Mouse (Mus musculus) naive thymus-derived CD4-positive, alpha-beta T cell, adult 2 months (primary cell): ENCODE results near the gene Scarb1.

ENCODE experiments used
- DNase-seq: peaks from one replicate; pipeline ENCODE4 v3.0.0-alpha.2; 2011; ENCODE audit warnings: low read depth

Scarb1 gene

DNA sequence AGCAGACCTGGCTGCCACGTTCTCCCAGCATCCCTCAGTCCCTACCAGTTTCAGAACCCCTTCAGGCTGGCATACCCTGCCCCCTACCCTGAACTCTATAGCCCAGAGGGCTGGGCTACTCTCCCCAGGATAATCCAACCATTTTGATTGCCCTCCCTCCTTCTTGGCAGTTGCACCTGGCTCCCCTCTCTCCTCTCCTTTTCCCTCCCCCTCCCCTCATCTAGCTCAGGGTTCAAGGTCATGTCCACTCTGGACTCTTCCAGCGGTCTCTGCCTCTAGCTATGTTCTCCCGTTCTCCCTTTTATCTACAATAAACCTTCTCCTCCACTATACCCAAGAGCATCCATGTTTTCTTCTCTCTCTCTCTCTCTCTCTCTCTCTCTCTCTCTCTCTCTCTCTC, 9.1 kb downstream of the Scarb1 start:
- DNase-seq, result no peak

DNA sequence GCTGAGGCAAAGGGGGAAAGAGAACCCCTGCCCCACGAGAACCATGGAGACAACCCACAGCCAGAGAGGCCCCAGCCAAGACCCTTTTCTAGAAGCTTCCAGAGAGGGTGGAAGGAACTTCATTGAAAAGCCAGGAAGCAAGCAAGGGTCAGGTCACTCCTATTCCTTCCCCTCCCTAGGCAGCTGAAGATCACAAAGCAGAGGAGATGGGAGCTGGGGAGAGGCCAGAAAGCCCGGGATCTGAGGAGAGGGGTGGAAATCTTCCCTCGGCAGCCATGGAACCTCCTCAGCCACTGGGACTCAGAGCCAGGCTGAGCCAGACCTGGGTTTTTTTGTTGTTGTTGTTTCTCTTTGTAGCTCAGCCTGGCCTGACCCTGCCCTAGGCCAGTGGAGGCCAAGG, 9.8 kb downstream of the Scarb1 start:
- no peak for DNase-seq

- no peak for DNase-seq
Observed at GRCm38 (mm10) chr5:125330656-125331055, 10.2 kb downstream of the Scarb1 start.

DNA sequence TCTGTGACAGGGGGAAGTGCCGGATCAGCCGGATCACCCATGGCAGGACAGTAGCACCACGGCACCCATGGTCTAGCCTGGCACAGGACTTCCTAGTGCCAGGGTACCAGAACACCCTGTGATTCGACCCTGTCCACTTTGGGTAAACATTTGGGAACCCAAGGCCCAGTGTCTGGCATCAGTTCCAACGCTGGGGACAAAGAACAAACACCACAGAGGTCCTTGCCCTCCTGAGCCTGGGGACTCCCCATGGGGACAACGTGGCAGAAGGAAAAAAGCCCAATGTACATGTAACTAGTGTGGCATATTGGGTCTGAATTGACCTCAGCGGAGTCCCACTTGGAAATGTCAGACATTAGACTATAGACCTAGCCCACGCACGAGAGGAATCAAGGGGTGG, 10.7 kb downstream of the Scarb1 start:
- DNase-seq, result no peak

DNA sequence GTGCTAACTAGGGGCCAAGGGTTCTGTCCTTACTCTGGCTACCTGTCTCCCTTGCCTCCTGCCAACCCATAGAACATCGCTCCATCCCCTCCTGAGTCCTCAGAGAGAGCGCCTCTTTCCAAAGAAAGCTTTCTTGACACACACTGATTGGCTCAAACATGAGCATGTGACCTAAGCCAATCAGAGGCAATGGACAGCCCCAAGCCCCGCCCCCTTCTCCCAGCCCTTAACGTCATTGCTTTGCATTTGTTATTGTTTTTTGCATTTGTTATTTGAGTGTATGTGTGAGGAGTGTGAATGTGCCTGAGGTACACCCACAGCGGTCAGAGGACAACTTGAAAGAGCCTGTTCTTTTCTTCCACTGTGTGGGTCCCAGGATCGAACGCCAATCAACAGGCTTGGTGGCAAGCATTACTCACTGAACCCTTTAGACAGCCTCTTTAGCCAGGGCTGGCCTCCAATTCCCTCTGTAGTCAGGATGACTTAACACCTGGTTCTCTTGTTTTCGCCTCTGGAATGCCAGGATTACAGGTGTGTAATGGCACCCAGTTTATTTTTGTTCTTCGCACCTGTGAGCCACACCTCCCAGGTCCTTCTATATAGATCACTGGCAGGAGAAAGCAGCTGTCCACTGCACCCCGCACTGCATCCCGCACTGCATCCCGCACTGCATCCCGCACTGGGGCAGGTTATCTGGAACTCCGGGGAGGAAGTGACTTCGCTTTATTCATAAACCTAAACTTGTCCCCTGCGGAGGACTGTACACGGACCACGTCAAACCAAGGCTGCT, 13.1 kb downstream of the Scarb1 start:
- DNase-seq, result no peak

DNA sequence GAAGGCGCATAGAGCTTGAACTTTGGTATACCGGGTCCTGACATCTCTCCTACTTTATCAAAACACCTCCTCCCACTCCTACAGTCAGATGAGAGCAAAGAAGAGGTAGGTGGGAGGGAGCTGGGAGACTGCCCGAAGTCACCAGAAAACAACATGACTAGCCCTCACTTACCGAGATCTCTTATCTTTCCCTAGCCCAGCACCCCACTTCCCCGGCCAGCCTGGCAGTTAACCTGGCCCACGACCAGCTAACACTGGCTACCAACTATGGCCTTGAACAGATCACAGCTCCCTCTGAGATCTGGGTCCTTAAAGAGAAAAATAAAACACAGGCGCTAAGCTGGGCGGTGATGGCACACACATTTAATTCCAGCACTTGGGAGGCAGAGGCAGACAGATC, 14.5 kb downstream of the Scarb1 start:
- DNase-seq, result no peak

GRCm38 (mm10) chr5:125325931-125326330, 15.0 kb downstream of the Scarb1 start:
- no peak for DNase-seq

GRCm38 (mm10) chr5:125325285-125325684, 15.6 kb downstream of the Scarb1 start:
- DNase-seq, result no peak

- DNase-seq, result no peak
Observed at GRCm38 (mm10) chr5:125323939-125324480, 16.9 kb downstream of the Scarb1 start.

GRCm38 (mm10) chr5:125323128-125323527, 17.8 kb downstream of the Scarb1 start:
- no peak for DNase-seq

DNA sequence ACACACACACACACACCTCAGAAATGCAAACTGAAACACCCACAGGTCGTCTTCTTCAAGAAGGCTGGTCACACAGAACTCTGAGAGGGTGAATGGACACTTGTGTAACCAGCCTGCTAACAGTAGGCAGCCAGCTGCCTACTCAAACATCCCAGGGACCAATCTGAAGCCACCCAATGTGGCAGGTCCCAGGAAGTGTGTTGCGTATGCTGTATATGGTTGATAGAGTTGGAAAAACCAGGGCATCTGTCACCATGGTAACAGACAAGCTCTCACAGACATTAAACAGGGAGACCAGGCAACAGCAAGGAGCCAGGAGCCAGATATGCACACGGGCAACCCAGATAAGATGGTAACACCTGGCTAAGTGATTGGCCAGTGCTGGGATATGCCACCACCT, 19.1 kb downstream of the Scarb1 start:
- DNase-seq, result no peak

- DNase-seq, result no peak
Observed at GRCm38 (mm10) chr5:125319057-125319800, 21.7 kb downstream of the Scarb1 start.

- DNase-seq, result no peak
Observed at GRCm38 (mm10) chr5:125317953-125318352, 22.9 kb downstream of the Scarb1 start.

- DNase-seq, result no peak
Observed at GRCm38 (mm10) chr5:125317296-125317695, 23.6 kb downstream of the Scarb1 start.

- DNase-seq, result no peak
Observed at GRCm38 (mm10) chr5:125316771-125317170, 24.1 kb downstream of the Scarb1 start.

DNA sequence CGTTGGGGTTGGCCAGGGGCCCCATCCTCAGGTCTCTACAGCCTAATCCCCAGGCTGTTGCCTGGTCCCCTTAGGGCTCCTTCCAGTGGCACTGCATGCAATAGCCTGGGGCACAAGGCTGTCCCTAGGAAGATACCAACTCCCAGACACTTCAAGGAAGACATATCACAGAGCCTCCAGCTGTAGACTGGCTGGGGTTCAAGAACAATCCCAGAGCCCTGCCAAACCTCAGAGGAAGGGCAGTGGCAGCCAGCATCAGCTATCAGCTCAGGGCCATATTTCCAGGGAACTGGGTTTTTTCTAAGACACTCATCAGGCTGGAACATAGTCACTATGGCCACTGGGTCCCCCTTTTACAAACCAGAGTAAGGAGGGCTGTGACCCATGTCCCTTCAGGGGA, 25.8 kb downstream of the Scarb1 start:
- no peak for DNase-seq

DNA sequence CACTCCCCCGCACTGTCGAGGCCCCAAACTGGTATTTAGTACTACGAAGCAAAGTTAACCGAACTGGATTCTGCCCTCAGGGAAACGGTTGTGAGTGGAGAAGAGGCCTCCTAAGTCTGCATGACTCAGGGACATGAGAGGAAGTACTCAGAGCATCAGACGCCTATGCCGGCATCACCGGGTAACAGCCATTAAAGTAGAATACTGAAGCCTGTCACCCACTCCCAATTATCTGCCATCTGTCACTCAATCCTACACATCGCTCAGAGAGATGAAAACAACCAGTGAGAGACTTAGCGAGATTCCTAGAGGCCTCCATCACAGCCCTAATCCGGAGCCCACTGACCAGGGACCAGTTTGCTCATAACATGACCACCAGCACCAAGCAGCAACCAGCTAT, 26.9 kb downstream of the Scarb1 start:
- DNase-seq, result no peak

DNA sequence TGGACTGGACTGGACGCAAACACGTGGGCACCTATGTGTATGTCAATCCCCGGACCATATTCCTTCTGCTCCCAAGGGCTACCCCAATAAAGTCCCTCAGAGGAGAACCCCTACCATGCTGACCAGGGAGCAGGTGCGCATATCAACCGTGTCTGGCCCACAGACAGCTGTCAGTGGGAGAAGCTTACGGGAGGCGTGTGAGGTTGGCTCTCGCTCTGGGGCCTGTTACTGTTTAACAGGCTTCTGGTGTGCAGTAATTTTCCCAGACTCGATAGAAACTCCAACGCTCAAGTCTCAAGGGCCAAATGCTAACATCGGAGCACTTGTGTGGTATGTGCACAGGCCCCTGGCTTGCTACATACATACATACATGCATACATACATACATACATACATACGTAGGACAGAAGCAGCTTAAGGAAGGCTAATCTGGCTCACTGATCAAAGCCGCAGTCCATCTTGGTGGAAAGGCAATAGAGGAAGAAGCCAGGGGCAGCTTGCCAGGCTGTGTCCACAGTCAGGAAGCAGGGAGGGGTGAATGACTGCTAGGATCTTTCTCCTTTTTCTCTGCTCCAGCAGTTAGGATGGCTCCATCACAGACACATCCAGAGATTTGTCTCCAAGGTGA, 27.8 kb downstream of the Scarb1 start:
- no peak for DNase-seq

DNA sequence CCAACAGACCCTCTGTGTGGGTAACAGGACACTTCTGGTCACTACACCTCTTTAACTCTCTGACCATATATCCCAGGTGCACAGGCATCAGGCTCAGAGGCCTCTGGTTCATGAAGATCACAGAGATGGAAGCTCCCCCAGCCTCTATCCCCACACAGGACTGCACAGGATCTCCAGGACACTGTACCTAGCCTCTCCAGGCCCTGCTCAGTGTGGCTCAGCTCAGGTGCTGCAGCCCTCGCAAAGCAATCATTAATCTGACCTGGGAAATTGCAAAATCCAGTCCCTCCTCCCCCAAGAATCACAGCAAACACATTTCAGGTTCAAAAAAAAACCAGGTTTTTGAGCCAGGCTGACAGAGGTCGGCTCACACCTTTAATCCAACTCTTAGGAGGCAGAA, 29.9 kb downstream of the Scarb1 start:
- DNase-seq, result no peak

DNA sequence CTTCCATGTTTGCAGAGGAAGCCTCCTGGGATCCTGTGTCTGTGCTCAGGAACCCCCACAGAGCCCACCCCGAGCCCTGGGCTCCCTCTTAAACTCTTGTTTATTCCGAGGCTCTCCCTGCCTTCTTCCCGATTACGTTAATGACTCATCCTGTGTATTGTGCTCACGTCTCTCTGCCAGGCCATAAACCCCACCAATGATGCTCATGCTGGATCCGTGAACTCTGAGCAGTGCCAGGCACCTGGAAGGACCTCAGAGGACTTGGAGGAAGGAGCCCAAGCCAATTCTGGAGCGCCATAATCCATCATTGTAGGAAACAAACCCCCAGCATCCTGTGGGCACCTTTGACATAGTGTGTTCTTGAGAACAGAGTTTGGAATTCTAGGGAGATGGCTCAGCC, 31.7 kb downstream of the Scarb1 start:
- DNase-seq, result no peak

GRCm38 (mm10) chr5:125306824-125307223, 34.1 kb downstream of the Scarb1 start:
- DNase-seq, result no peak

- DNase-seq, result peak; percentile 34
Observed at GRCm38 (mm10) chr5:125306372-125306771, 34.5 kb downstream of the Scarb1 start.
